Mouse (Mus musculus) limb, embryonic 13.5 days (tissue): ENCODE measurements around the gene Rragd. TPM values are rescaled to one million over a fixed set of nuclear protein-coding genes. Genes with fewer than 3 reads are reported as not detected.

ENCODE experiments used
- ATAC-seq: fragments of 200-750 bp; cut with Nextera tagmentation; 2 replicates; pipeline ENCODE4 v1.8.0; 2017; ENCODE audit warnings: low read depth, moderate number of reproducible peaks, moderate TSS enrichment; ENCODE audit not compliant: low FRiP score
- H3K27ac ChIP-seq: fragments of 300-500 bp; sonication (generic); 2 replicates; pipeline ENCODE4 v1.5.1; 2015; ENCODE audit warnings: inconsistent platforms, mild to moderate bottlenecking, moderate library complexity
- H3K27me3 ChIP-seq: fragments of 300-500 bp; sonication (generic); 2 replicates; pipeline ENCODE4 v1.6.1; 2015; ENCODE audit warnings: mild to moderate bottlenecking, inconsistent platforms
- H3K36me3 ChIP-seq: fragments of 300-500 bp; sonication (generic); 2 replicates; pipeline ENCODE4 v1.6.1; 2015; ENCODE audit warnings: inconsistent platforms, mild to moderate bottlenecking, moderate library complexity
- H3K4me1 ChIP-seq: fragments of 300-500 bp; sonication (generic); 2 replicates; pipeline ENCODE4 v1.6.1; 2015; ENCODE audit warnings: inconsistent platforms
- H3K4me2 ChIP-seq: fragments of 300-500 bp; sonication (generic); replicated peaks from 2 replicates; pipeline ENCODE4 v1.6.1; 2015; ENCODE audit warnings: inconsistent platforms, mild to moderate bottlenecking, moderate library complexity
- H3K4me3 ChIP-seq: fragments of 300-500 bp; sonication (generic); 2 replicates; pipeline ENCODE4 v1.5.1; 2015; ENCODE audit warnings: moderate library complexity, mild to moderate bottlenecking, inconsistent platforms
- H3K9ac ChIP-seq: fragments of 300-500 bp; sonication (generic); 2 replicates; pipeline ENCODE4 v1.6.1; 2015; ENCODE audit warnings: mild to moderate bottlenecking, inconsistent platforms
- H3K9me3 ChIP-seq: fragments of 300-500 bp; sonication (generic); 2 replicates; pipeline ENCODE4 v1.6.1; 2016; ENCODE audit warnings: inconsistent platforms
- WGBS: fragments of 180-500 bp; shearing (Covaris S2); methylation state at CpG from one replicate; pipeline ENCODE4 v1.1.7; 2015; 5-methylcytosine and 5-hydroxymethylcytosine counted together
- polyA plus RNA-seq: library from polyadenylated mRNA; unstranded; fragments of >200 nt; fragmentation: Nextera tagmentation; extraction: Ambion mirVana; gene quantifications from 2 replicates; pipeline ENCODE4 v1.2.1, GENCODE M21; 2015

Rragd gene
- polyA plus RNA-seq, 1 experiment from 2014 or later, result 18.4 TPM

- H3K27ac ChIP-seq, result peak overlapping the region; percentile 15; the same call in 1 of the 2 replicates
- H3K9me3 ChIP-seq, result no peaks in the 10 kb centered on the region
- no peak overlapping the region for H3K4me2 ChIP-seq
- H3K36me3 ChIP-seq, result peaks cover 4% of the 10 kb centered on the region; the same call in 1 of the 2 replicates
- 57% methylated on average over 11 of the region's 11 CpGs for WGBS
- peaks cover 12% of the 10 kb centered on the region; the same call in 1 of the 2 replicates for H3K4me1 ChIP-seq
- no peak overlapping the region for H3K4me3 ChIP-seq
- H3K27me3 ChIP-seq, result no peaks in the 10 kb centered on the region
- H3K9ac ChIP-seq, result no peak overlapping the region
- peak; percentile 75; the same call in 1 of the 2 replicates for ATAC-seq
Measured at GRCm38 (mm10) chr4:33057890-33058687, 75.3 kb downstream of the Rragd start.

DNA sequence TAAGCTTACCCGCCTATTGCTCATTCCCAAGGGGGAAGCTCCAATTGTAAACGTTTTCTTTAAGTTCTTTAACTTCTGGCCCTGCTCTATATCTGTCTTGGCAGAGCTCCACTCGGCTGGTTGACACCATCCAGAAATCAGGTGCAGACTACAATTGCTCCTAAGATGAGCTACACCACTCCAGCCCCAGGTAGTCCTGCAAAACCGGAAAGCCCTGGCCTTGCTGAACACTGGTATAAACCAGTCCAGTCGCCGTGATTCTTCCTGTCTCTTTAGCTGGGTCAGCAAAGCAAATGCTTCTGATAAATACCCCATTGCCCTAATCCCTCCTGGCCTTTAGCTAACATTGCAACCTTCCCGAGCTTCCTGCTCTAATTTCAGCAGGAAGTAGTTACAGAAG is 78.3 kb downstream of the Rragd start:
- H3K9me3 ChIP-seq, result no peaks in the 10 kb centered on the region

GRCm38 (mm10) chr4:33062981-33063380 is 80.1 kb downstream of the Rragd start, which contains the start of gene Gabrr2:
Gene Gabrr2 (plus strand): TSS chr4:33062999.
- Histone ChIP-seq H3K36me3 (no peaks in the 10 kb centered on the region), H3K9me3 (no peaks in the 10 kb centered on the region), H3K27ac (no peak within 1 kb of the TSS), H3K4me1 (peaks cover 13% of the 10 kb centered on the region; the same call in 1 of the 2 replicates), H3K4me3 (no peak within 1 kb of the TSS), H3K4me2 (no peak within 1 kb of the TSS), H3K27me3 (no peaks in the 10 kb centered on the region), H3K9ac (no peak within 1 kb of the TSS)
- WGBS, result 73% methylated on average over 4 of the region's 4 CpGs
- no peak for ATAC-seq

More for the DNA sequence above, 78.3 kb downstream of the Rragd start:
- WGBS, result 33% methylated on average over 7 of the region's 7 CpGs
- Histone ChIP-seq H3K9ac (no peak overlapping the region), H3K36me3 (no peaks in the 10 kb centered on the region), H3K4me1 (peaks cover 15% of the 10 kb centered on the region; the same call in 1 of the 2 replicates), H3K27ac (no peak overlapping the region), H3K27me3 (no peaks in the 10 kb centered on the region), H3K4me3 (no peak overlapping the region), H3K4me2 (no peak overlapping the region)
- 0 out of 2 replicates have a peak, but pooled peaks have one; percentile 28 for ATAC-seq

- 74% methylated on average over 6 of the region's 6 CpGs for WGBS
Measured at GRCm38 (mm10) chr4:33064986-33065385, 82.1 kb downstream of the Rragd start.

GRCm38 (mm10) chr4:33066223-33066960 is 83.6 kb downstream of the Rragd start:
- 54% methylated on average over 14 of the region's 14 CpGs for WGBS
- Histone ChIP-seq H3K36me3 (no peaks in the 10 kb centered on the region), H3K9me3 (no peaks in the 10 kb centered on the region), H3K9ac (no peak overlapping the region), H3K4me3 (no peak overlapping the region), H3K27me3 (no peaks in the 10 kb centered on the region), H3K4me1 (peaks cover 4% of the 10 kb centered on the region; the same call in 1 of the 2 replicates), H3K4me2 (peak overlapping the region; percentile 11; the same call in 1 of the 2 replicates), H3K27ac (no peak overlapping the region)
- no peak for ATAC-seq

More at GRCm38 (mm10) chr4:33064986-33065385, 82.1 kb downstream of the Rragd start:
- Histone ChIP-seq H3K4me2 (no peak overlapping the region), H3K9ac (no peak overlapping the region), H3K4me1 (peaks cover 8% of the 10 kb centered on the region; the same call in 1 of the 2 replicates), H3K4me3 (no peak overlapping the region), H3K9me3 (no peaks in the 10 kb centered on the region), H3K36me3 (no peaks in the 10 kb centered on the region), H3K27me3 (no peaks in the 10 kb centered on the region), H3K27ac (no peak overlapping the region)
- no peak for ATAC-seq

DNA sequence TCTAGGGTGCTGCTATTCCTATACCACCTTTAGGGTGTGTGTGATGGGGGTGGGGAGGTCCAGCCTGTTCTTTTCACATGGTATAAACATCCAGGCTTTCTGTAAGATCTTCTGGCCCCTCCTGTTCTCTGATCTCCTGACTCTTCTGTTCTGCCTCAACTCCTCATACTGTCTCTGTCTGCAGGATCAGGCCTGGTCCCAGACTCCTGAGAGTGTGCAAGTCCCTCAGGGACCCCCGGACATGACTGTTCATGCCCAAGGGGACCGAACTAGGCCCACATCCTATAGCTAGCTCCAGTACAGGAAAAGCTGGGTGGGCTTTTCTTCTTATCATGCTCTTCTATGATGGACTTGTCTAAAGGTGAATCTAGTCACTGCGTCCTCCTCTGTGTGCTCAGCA is 84.5 kb downstream of the Rragd start:
- no peak overlapping the region for H3K4me2 ChIP-seq
- no peaks in the 10 kb centered on the region for H3K36me3 ChIP-seq
- 84% methylated on average over 3 of the region's 3 CpGs for WGBS
- no peaks in the 10 kb centered on the region for H3K27me3 ChIP-seq
- H3K27ac ChIP-seq, result no peak overlapping the region
- no peak overlapping the region for H3K9ac ChIP-seq
- H3K4me3 ChIP-seq, result no peak overlapping the region
- no peak for ATAC-seq
- peaks cover 3% of the 10 kb centered on the region; the same call in 1 of the 2 replicates for H3K4me1 ChIP-seq
- no peaks in the 10 kb centered on the region for H3K9me3 ChIP-seq

DNA sequence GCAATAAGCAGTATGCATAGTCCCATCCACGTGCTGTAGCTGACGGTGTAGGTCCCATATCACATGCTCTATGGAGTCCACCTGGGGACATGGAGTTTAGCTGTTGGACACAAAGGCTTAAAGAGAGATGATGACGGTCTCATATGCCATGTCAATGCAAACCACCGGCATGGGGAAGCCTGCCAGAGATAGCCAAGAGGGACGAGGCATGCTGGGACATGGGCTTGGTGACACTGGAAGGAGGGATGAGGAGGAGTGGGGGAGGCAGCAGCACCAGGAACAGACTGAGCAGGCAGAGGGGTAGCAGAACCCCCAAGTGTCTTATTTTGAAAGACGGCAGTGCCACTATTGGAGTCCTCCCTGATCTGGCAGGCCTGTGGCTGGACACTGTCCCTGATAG is 85.0 kb downstream of the Rragd start:
- H3K4me3 ChIP-seq, result no peak overlapping the region
- H3K27ac ChIP-seq, result no peak overlapping the region
- H3K36me3 ChIP-seq, result no peaks in the 10 kb centered on the region
- no peak overlapping the region for H3K9ac ChIP-seq
- no peaks in the 10 kb centered on the region for H3K27me3 ChIP-seq
- peaks cover 3% of the 10 kb centered on the region; the same call in 1 of the 2 replicates for H3K4me1 ChIP-seq
- no peak overlapping the region for H3K4me2 ChIP-seq
- ATAC-seq, result no peak
- 91% methylated on average over 6 of the region's 6 CpGs for WGBS
- H3K9me3 ChIP-seq, result no peaks in the 10 kb centered on the region

GRCm38 (mm10) chr4:33068894-33069293 is 86.1 kb downstream of the Rragd start:
- H3K9me3 ChIP-seq, result no peaks in the 10 kb centered on the region
- 79% methylated on average over 6 of the region's 6 CpGs for WGBS
- ATAC-seq, result no peak

DNA sequence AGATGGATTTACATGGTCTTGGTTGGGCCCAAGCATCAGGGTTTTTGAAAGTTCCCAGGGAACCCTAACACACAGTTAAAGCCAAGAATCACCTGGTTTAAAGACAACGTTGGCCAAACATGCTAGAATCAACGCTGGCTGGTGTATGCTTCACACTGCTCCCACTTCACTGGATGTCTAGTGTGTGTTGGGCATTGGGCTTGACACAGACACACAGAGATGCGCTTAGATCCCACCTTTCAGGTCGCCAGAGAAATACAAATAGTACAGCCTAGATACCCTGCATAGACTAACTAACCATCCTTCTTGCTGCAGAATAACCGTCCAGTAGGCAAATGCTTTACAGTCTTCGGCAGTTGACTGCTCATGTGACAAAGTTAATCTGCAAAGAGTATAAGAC is 87.5 kb downstream of the Rragd start:
- ATAC-seq, result no peak
- Histone ChIP-seq H3K27ac (no peak overlapping the region), H3K27me3 (no peaks in the 10 kb centered on the region), H3K4me1 (peaks cover 3% of the 10 kb centered on the region; the same call in 1 of the 2 replicates), H3K4me3 (no peak overlapping the region), H3K9me3 (no peaks in the 10 kb centered on the region), H3K4me2 (no peak overlapping the region), H3K36me3 (no peaks in the 10 kb centered on the region), H3K9ac (no peak overlapping the region)
- 90% methylated on average over 6 of the region's 6 CpGs for WGBS

More at GRCm38 (mm10) chr4:33068894-33069293, 86.1 kb downstream of the Rragd start:
- Histone ChIP-seq H3K27me3 (no peaks in the 10 kb centered on the region), H3K9ac (no peak overlapping the region), H3K4me1 (peaks cover 3% of the 10 kb centered on the region; the same call in 1 of the 2 replicates), H3K27ac (no peak overlapping the region), H3K4me3 (no peak overlapping the region), H3K36me3 (no peaks in the 10 kb centered on the region), H3K4me2 (no peak overlapping the region)

- Histone ChIP-seq H3K9me3 (no peaks in the 10 kb centered on the region), H3K9ac (no peak overlapping the region), H3K4me1 (no peaks in the 10 kb centered on the region), H3K4me3 (no peak overlapping the region), H3K36me3 (no peaks in the 10 kb centered on the region), H3K27me3 (no peaks in the 10 kb centered on the region), H3K4me2 (no peak overlapping the region), H3K27ac (no peak overlapping the region)
- WGBS, result 92% methylated on average over 6 of the region's 6 CpGs
- no peak for ATAC-seq
Measured at GRCm38 (mm10) chr4:33071337-33071736, 88.5 kb downstream of the Rragd start.
